Mouse (Mus musculus) liver, embryonic 11.5 days (tissue): ENCODE data around the gene Dclk1. TPM values are rescaled to one million over a fixed set of nuclear protein-coding genes. Genes with fewer than 3 reads are reported as not detected.
A peak's percentile ranks its signal among the peaks of the same experiment; 100 is the strongest.
"Not testable (repeated sequence)": the region's sequence is repeated elsewhere in the genome, so short reads cannot be mapped to it uniquely, and the experiment has no call there.

Experiments
- ATAC-seq: fragments of 200-750 bp; cut with Nextera tagmentation; replicated peaks from 2 replicates; pipeline ENCODE4 v1.8.0; 2017; ENCODE audit warnings: moderate number of reproducible peaks, mild to moderate bottlenecking, moderate TSS enrichment, moderate library complexity; ENCODE audit not compliant: low FRiP score
- DNase-seq: peaks from one replicate; pipeline ENCODE4 v3.0.0-alpha.2; 2017; ENCODE audit warnings: low spot score
- H3K27ac ChIP-seq: fragments of 300-500 bp; sonication (generic); 2 replicates; pipeline ENCODE4 v1.5.1; 2014; ENCODE audit warnings: mild to moderate bottlenecking, low read depth, low read length, control low read depth
- H3K27me3 ChIP-seq: fragments of 300-500 bp; sonication (generic); replicated peaks from 2 replicates; pipeline ENCODE4 v1.6.1; 2014; ENCODE audit warnings: low read length, mixed read lengths; ENCODE audit not compliant: control insufficient read depth, insufficient read depth
- H3K36me3 ChIP-seq: fragments of 300-500 bp; sonication (generic); 2 replicates; pipeline ENCODE4 v1.6.1; 2014; ENCODE audit warnings: mild to moderate bottlenecking, low read length, moderate library complexity, mixed read lengths; ENCODE audit not compliant: control insufficient read depth, insufficient read depth
- H3K4me1 ChIP-seq: fragments of 300-500 bp; sonication (generic); replicated peaks from 2 replicates; pipeline ENCODE4 v1.6.1; 2014; ENCODE audit warnings: low read length, mixed read lengths; ENCODE audit not compliant: control insufficient read depth, insufficient read depth
- H3K4me2 ChIP-seq: fragments of 300-500 bp; sonication (generic); 2 replicates; pipeline ENCODE4 v1.6.1; 2014; ENCODE audit warnings: mild to moderate bottlenecking, control low read depth, moderate library complexity
- H3K4me3 ChIP-seq: fragments of 300-500 bp; sonication (generic); 2 replicates; pipeline ENCODE4 v1.5.1; 2014; ENCODE audit warnings: low read depth, low read length, control low read depth
- H3K9ac ChIP-seq: fragments of 300-500 bp; sonication (generic); 2 replicates; pipeline ENCODE4 v1.6.1; 2014; ENCODE audit warnings: low read depth, low read length, control low read depth
- H3K9me3 ChIP-seq: fragments of 300-500 bp; sonication (generic); 2 replicates; pipeline ENCODE4 v1.6.1; 2016; ENCODE audit warnings: low read length, inconsistent platforms, mixed read lengths; ENCODE audit not compliant: control insufficient read depth
- WGBS: fragments of 180-500 bp; shearing (Covaris S2); extraction: QIAGEN DNeasy Blood & Tissue Kit; methylation state at CpG from one replicate; pipeline ENCODE4 v1.1.7; 2014; 5-methylcytosine and 5-hydroxymethylcytosine counted together
- polyA plus RNA-seq: library from polyadenylated mRNA; unstranded; fragments of >200 nt; fragmentation: Nextera tagmentation; extraction: Ambion mirVana; gene quantifications from 2 replicates; pipeline ENCODE4 v1.2.1, GENCODE M21; 2014

Gene Dclk1
- 2.7 and 3.3 TPM in 2 replicates for polyA plus RNA-seq

DNA sequence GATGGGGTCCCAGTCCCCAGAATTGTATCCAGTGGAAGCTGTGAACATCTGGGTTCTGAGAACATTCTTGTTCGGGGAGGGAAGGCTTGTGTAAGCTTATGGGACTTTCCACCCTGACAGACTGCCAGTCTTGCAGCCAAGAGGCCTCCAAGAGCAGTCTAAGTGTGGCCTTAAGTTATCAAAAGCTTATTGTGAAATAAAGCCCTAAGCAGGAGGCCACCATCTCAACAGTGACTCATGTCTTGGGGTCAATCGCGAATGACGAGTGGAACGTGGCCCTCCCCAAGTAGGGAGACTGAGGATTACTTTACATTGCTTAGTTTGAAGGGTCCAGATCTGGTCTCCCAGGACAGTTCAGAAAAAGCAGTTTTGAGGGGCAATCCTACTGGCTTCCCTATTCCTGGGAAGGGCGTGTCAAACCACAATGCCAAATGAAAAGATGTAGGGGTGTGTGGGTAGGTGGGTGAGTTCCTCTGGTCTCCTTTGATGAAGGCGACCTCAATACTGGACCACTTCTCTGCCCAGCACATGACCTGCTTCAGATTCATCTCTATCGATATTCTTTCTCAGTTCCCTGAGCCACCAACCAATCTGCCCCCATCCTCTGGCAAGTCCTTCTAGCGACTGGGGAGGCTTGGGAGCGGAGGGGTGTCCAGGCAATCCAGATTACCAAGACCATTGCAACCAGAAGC is at the start of gene Dclk1:
Dclk1 (plus strand) TSS at position 635 of the 692 bp plus-strand sequence.
- Histone ChIP-seq H3K9ac (no peak within 1 kb of the TSS), H3K9me3 (no peaks in the 10 kb centered on the region), H3K4me1 (no peaks in the 10 kb centered on the region), H3K27me3 (peaks cover 28% of the 10 kb centered on the region), H3K4me2 (peak within 1 kb of the TSS; percentile 61), H3K27ac (no peak within 1 kb of the TSS), H3K36me3 (no peaks in the 10 kb centered on the region), H3K4me3 (peak within 1 kb of the TSS; percentile 40)
- ATAC-seq = no peak
- DNase-seq = no peak
- 36% methylated on average over 10 of the region's 10 CpGs for WGBS

DNA sequence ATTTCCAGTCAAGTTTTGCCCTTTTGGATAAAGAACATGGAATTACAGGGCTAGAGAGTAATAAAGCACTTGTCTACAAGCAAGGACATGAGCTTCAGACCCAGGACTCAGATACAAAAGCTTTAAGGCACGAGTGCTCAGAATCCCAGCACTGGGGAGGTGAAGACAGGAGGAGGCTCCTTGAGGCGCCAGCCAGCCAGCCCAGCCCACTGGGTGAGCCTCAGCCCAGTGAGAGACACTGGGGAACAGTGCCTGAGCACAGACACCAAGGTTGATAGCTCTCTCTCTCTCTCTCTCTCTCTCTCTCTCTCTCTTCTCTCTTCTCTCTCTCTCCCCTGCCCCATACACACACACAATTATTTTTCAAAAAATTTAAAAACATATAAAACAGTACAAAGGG is 48.8 kb upstream of the Dclk1 start:
- DNase-seq = no peak
- no peaks in the 10 kb centered on the region for H3K36me3 ChIP-seq
- H3K4me1 ChIP-seq = no peaks in the 10 kb centered on the region
- WGBS = 46% methylated on average over 2 of the region's 2 CpGs
- H3K27ac ChIP-seq = no peak overlapping the region
- no peak overlapping the region for H3K4me2 ChIP-seq
- H3K9me3 ChIP-seq = no peaks in the 10 kb centered on the region
- no peak overlapping the region for H3K9ac ChIP-seq
- H3K27me3 ChIP-seq = no peaks in the 10 kb centered on the region
- no peak overlapping the region for H3K4me3 ChIP-seq
- ATAC-seq = no peak

DNA sequence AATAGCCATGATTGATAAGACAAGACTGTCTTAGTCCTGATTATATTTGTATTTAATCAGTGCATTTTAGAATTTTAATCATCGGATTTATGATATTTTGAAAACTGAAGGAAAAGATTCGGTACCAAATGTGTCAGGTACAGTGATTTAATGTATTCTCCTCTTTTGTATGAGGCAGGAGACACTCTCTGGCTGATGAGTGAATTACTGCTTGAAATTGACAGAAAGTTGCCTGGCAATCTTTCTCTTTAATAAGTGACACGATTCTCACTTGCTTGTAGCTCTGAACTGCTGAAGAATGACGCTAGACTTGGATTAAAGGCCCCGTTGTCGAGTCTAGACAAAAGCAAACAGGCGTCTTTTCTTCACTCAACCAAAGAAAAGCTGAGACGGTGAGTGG is 47.4 kb upstream of the Dclk1 start:
- Histone ChIP-seq H3K4me3 (no peak overlapping the region), H3K4me1 (no peaks in the 10 kb centered on the region), H3K9me3 (no peaks in the 10 kb centered on the region), H3K27me3 (no peaks in the 10 kb centered on the region), H3K9ac (no peak overlapping the region), H3K36me3 (no peaks in the 10 kb centered on the region), H3K27ac (no peak overlapping the region), H3K4me2 (no peak overlapping the region)
- DNase-seq (no peak), ATAC-seq (no peak)
- WGBS = 76% methylated on average over 8 of the region's 8 CpGs

DNA sequence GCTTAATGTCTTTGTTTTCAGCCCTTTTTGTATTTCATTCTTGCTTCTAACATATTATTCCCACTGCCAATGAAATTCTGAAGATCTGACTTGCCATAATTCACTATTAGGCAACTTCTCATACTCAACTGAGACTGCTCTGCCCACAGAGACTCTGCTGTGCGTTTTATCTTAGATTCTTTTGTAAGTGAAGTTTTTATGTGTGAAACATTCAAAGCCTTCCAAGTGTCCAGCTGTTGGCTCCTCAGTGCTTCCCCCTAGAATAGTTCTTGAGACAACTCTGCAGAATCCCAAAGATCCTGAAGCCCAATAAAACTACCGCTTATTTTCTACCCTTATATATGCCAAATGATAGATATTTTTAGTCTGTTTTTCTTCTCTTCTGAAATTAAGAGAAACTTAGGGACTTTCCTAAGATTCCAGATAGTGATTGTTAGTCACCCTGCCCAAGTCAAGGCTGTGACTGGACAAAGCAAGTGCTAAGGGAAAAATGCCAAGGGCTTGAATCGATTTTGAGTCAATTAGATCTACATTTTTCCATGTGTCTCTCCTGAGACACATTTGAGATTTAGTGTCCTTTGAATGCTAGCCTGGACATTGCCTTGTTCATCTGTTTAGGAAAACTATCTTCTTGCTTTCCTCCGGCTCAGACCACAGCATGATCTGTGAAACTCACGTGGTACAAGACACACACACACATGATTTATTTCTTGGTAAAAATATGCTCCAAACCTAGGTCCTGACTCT is 46.4 kb upstream of the Dclk1 start:
- Histone ChIP-seq H3K9ac (no peak overlapping the region), H3K4me1 (no peaks in the 10 kb centered on the region), H3K4me2 (no peak overlapping the region), H3K9me3 (no peaks in the 10 kb centered on the region), H3K4me3 (no peak overlapping the region), H3K27me3 (no peaks in the 10 kb centered on the region), H3K27ac (no peak overlapping the region), H3K36me3 (no peaks in the 10 kb centered on the region)
- DNase-seq (no peak), ATAC-seq (no peak)
- WGBS = 77% methylated on average over 5 of the region's 5 CpGs

DNA sequence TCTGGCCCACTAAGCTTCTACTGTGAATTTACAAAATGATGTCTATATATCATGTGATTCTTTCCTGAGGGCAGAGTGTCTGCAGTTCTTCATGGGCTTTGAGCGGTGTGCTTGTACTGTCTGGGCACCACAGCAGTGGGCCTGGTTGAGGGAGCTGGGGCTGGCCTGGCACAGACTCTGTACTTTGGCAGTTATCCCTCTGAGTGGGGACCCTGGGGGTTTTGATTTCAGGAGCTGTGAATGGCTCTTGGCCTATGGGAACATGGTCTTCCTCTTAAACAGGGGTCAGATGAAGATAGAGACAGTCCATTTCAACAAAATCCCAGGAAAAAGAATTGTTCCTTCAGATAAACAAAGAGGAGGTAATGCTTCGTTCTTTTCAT is 45.8 kb upstream of the Dclk1 start:
- no peak overlapping the region for H3K4me3 ChIP-seq
- no peak overlapping the region for H3K4me2 ChIP-seq
- ATAC-seq (no peak), DNase-seq (no peak)
- no peaks in the 10 kb centered on the region for H3K9me3 ChIP-seq
- no peaks in the 10 kb centered on the region for H3K36me3 ChIP-seq
- H3K27ac ChIP-seq = no peak overlapping the region
- no peaks in the 10 kb centered on the region for H3K4me1 ChIP-seq
- WGBS = 84% methylated on average over 2 of the region's 2 CpGs
- H3K9ac ChIP-seq = no peak overlapping the region
- H3K27me3 ChIP-seq = no peaks in the 10 kb centered on the region

DNA sequence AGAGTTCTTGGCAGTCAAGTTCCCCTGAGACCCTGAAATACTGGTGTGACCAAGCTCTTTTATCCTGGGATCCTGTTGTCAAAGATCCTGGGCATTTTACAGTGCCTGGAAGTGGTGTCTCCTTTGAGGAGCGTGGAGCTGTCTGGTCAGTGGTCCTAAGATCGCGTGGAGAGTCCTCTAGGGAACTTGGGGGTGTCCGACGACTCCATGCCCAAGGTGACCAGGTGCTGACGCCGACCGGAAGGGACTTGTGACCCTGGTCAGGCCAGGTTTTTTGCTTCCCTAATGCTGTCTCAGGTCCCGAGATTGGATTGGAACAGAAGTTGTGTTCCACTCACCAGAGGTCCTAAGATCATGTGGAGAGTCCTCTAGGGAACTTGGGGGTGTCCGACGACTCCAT is 38.5 kb upstream of the Dclk1 start:
- not testable (repeated sequence) for H3K4me2 ChIP-seq, H3K36me3 ChIP-seq, H3K27me3 ChIP-seq, H3K4me1 ChIP-seq, DNase-seq, H3K4me3 ChIP-seq, ATAC-seq, H3K9ac ChIP-seq, H3K9me3 ChIP-seq, H3K27ac ChIP-seq
- WGBS = 85% methylated on average over 11 of the region's 11 CpGs

DNA sequence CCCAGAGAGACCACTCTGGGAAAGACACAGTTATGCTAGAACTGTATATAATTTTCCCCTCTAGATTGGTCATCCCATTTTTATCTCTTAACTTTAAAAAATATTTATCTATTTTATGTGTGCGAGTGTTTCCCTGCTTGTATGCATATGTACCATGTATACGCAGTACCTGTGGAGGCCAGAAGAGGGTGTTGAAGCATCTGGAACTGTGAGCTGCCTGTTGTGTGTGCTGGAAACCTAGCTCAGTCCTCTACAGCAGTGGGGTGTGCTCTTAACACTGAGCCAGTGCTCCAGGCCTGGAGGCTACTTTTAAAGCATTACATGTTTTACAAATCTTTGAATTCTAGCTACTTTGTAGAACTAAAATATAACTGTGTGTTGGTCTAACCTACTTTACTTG is 35.8 kb upstream of the Dclk1 start:
- no peak overlapping the region for H3K9ac ChIP-seq
- no peaks in the 10 kb centered on the region for H3K4me1 ChIP-seq
- 88% methylated on average over 2 of the region's 2 CpGs for WGBS
- H3K9me3 ChIP-seq = no peaks in the 10 kb centered on the region
- no peak overlapping the region for H3K4me3 ChIP-seq
- no peak overlapping the region for H3K4me2 ChIP-seq
- DNase-seq = no peak
- no peaks in the 10 kb centered on the region for H3K27me3 ChIP-seq
- ATAC-seq = no peak
- H3K27ac ChIP-seq = no peak overlapping the region
- H3K36me3 ChIP-seq = no peaks in the 10 kb centered on the region

DNA sequence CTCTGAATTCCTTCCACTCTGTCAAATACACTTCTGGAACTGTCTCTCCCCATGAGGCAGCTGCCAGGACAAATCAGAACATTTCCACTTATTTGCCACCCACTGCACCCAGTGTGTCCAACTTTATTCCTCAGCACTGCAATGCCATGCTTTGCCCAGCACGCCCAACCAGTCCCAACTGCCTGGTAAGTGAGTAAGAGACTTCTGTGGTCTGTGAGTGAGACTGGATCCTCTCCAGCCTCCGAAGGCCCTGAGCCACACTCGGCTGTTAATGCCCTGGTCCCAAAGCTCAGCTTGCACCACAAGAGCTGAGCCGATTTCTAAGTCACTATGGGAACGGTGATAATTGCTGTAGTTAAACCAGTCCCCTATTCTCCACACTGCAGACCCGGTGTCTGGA is 34.5 kb upstream of the Dclk1 start:
- no peaks in the 10 kb centered on the region for H3K9me3 ChIP-seq
- H3K36me3 ChIP-seq = no peaks in the 10 kb centered on the region
- DNase-seq = no peak
- H3K27ac ChIP-seq = no peak overlapping the region
- H3K4me2 ChIP-seq = no peak overlapping the region
- 70% methylated on average over 6 of the region's 6 CpGs for WGBS
- no peak overlapping the region for H3K9ac ChIP-seq
- no peaks in the 10 kb centered on the region for H3K27me3 ChIP-seq
- no peak for ATAC-seq
- H3K4me3 ChIP-seq = no peak overlapping the region
- no peaks in the 10 kb centered on the region for H3K4me1 ChIP-seq

DNA sequence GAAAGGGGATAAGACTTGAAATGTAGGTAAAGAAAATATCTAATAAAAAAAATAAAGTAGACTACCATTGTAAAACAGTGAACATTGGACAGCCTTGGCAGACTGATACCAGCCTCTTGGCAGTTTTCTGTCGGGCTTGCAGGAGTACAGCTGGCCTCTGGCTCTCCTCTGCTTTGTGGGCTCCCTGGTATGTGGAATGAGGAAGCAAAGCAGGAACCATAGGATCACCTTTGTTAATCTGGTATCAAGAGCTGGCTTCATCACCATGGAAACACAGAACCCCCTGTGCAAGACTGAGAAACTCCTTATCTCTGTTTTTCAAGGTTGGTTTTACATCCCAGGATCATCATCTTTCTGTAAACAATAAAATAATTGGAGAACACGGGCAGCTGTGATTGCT is 29.9 kb upstream of the Dclk1 start:
- Histone ChIP-seq H3K36me3 (no peaks in the 10 kb centered on the region), H3K27me3 (no peaks in the 10 kb centered on the region), H3K4me1 (no peaks in the 10 kb centered on the region), H3K27ac (no peak overlapping the region), H3K4me3 (no peak overlapping the region), H3K9ac (no peak overlapping the region), H3K9me3 (no peaks in the 10 kb centered on the region), H3K4me2 (no peak overlapping the region)
- DNase-seq (no peak), ATAC-seq (no peak)
- 30% methylated on average over 2 of the region's 2 CpGs for WGBS
